Mouse (Mus musculus): ENCODE measurements at regions not wholly inside any gene's neighbourhood (a gene's known extent, or its start where the extent isn't known, plus 50 kb on each side); places are given as distances from the start of the nearest gene placed in this dataset.

DNA sequence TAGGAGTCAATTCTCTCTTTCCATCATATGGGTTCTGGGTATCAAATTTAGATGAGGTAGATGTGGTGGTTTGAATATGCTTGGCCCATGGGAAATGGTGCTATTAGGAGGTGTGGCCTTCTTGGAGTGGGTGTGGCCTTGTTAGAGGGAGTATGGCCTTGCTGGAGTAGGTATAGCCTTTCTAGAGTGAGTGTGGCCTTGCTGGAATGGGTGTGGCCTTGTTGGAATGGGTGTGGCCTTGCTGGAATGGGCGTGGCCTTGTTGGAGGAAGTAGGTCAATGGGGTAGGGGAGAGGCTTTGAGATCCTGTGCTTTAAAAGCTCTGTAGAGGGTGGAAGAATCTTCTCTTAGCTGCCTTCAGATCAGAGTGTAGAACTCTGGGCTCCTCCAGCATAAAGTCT lies 157.8 kb upstream of the Foxn2 start:
- no peak overlapping the region for H3K9ac ChIP-seq (ENCODE audit: low read length)
- 60% methylated on average over 1 of the region's 1 CpGs for WGBS
- no peaks in the 10 kb centered on the region for H3K36me3 ChIP-seq (ENCODE audit: control insufficient read depth, insufficient read depth, low read length)
- DNase-seq (ENCODE audit: low spot score), result no peak
- no peak overlapping the region for H3K4me3 ChIP-seq (ENCODE audit: low read depth, low read length)
- ATAC-seq (replicated peaks; ENCODE audit: low FRiP score), result no peak
- H3K27me3 ChIP-seq (ENCODE audit: control insufficient read depth, insufficient read depth, low read length), result no peaks in the 10 kb centered on the region
- H3K9me3 ChIP-seq (ENCODE audit: control insufficient read depth, low read length), result no peaks in the 10 kb centered on the region; the same call in 1 of the 2 replicates
- H3K4me2 ChIP-seq (ENCODE audit: low read depth, low read length, severe bottlenecking), result no peak overlapping the region
- no peaks in the 10 kb centered on the region for H3K4me1 ChIP-seq (replicated peaks; ENCODE audit: control insufficient read depth, insufficient read depth, low read length)
- H3K27ac ChIP-seq (ENCODE audit: low read depth, low read length), result no peak overlapping the region

DNA sequence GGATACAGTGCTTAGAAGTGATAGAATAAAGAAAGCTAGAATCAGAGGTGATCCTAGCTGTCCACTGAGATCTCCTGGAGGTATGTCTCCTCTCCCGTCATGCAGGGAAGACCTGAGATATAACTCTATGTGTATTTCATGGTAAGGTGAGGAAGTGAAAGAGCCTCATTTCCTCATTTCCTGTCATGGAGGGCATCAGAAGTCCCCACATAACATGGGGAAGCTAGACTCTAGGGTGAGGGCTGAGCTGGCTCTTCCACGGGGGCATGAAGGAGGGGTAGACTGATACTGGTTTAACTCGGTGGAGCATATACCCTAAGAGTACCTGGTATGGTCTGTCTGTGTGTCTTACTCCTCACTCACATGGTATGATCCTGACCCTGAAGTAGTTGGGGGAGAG lies 156.0 kb upstream of the Foxn2 start:
- H3K9me3 ChIP-seq (ENCODE audit: control insufficient read depth, low read length), result no peaks in the 10 kb centered on the region; the same call in 1 of the 2 replicates
- H3K4me1 ChIP-seq (replicated peaks; ENCODE audit: control insufficient read depth, insufficient read depth, low read length), result no peaks in the 10 kb centered on the region
- no peaks in the 10 kb centered on the region for H3K27me3 ChIP-seq (ENCODE audit: control insufficient read depth, insufficient read depth, low read length)
- ATAC-seq (replicated peaks; ENCODE audit: low FRiP score), result no peak
- no peak overlapping the region for H3K27ac ChIP-seq (ENCODE audit: low read depth, low read length)
- WGBS, result 92% methylated on average over 3 of the region's 3 CpGs
- no peak overlapping the region for H3K4me3 ChIP-seq (ENCODE audit: low read depth, low read length)
- H3K36me3 ChIP-seq (ENCODE audit: control insufficient read depth, insufficient read depth, low read length), result no peaks in the 10 kb centered on the region
- no peak overlapping the region for H3K9ac ChIP-seq (ENCODE audit: low read length)
- DNase-seq (ENCODE audit: low spot score), result no peak
- H3K4me2 ChIP-seq (ENCODE audit: low read depth, low read length, severe bottlenecking), result no peak overlapping the region

DNA sequence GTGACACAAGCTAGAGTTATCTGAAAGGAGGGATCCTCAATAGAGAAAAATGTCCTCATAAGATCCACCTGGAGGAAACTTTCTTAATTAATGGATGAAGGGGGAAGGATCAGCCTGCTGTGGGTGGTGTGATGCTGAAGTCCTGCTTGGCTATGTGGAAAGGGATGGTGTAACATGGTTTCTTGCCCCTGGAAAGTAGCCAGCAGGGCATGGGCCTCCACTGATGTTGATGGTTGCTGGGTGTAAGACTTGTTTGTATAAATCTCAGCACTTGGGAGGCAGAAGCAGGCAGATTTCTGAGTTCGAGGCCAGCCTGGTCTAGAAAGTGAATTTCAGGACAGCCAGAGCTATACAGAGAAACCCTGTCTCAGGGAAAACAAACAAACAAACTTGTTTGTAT lies 152.7 kb upstream of the Foxn2 start:
- no peak for DNase-seq (ENCODE audit: low spot score)
- H3K4me2 ChIP-seq (ENCODE audit: low read depth, low read length, severe bottlenecking), result no peak overlapping the region
- no peaks in the 10 kb centered on the region for H3K4me1 ChIP-seq (replicated peaks; ENCODE audit: control insufficient read depth, insufficient read depth, low read length)
- no peaks in the 10 kb centered on the region for H3K27me3 ChIP-seq (ENCODE audit: control insufficient read depth, insufficient read depth, low read length)
- H3K9ac ChIP-seq (ENCODE audit: low read length), result no peak overlapping the region
- H3K4me3 ChIP-seq (ENCODE audit: low read depth, low read length), result no peak overlapping the region
- H3K9me3 ChIP-seq (ENCODE audit: control insufficient read depth, low read length), result no peaks in the 10 kb centered on the region; the same call in 1 of the 2 replicates
- no peaks in the 10 kb centered on the region for H3K36me3 ChIP-seq (ENCODE audit: control insufficient read depth, insufficient read depth, low read length)
- no peak overlapping the region for H3K27ac ChIP-seq (ENCODE audit: low read depth, low read length)
- ATAC-seq (replicated peaks; ENCODE audit: low FRiP score), result no peak
- 76% methylated on average over 1 of the region's 1 CpGs for WGBS

DNA sequence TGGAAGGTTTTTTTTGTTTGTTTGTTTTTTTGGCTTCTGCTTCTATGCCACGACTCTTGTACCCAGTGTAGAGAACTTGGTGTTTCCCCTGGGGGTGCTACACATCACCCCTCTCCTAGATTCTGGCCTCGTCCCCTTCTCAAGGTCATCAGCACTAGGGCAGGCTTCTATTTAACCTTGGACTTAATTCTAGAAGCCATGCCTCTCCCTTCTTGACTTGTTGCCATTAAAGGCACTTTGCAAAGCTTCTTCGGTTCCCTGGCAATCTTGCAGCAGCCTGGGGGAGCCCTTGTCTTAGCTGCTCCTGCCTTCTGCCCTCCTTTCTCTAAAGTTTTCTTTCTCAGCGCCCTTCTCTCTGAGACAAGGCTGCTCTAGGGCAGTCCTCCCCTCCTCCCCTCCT lies 143.0 kb upstream of the Foxn2 start:
- no peaks in the 10 kb centered on the region for H3K4me1 ChIP-seq (replicated peaks; ENCODE audit: control insufficient read depth, insufficient read depth, low read length)
- no peaks in the 10 kb centered on the region for H3K36me3 ChIP-seq (ENCODE audit: control insufficient read depth, insufficient read depth, low read length)
- no peak overlapping the region for H3K9ac ChIP-seq (ENCODE audit: low read length)
- no peaks in the 10 kb centered on the region for H3K27me3 ChIP-seq (ENCODE audit: control insufficient read depth, insufficient read depth, low read length)
- H3K4me2 ChIP-seq (ENCODE audit: low read depth, low read length, severe bottlenecking), result no peak overlapping the region
- no peak for ATAC-seq (replicated peaks; ENCODE audit: low FRiP score)
- H3K9me3 ChIP-seq (ENCODE audit: control insufficient read depth, low read length), result no peaks in the 10 kb centered on the region
- DNase-seq (ENCODE audit: low spot score), result no peak
- no peak overlapping the region for H3K4me3 ChIP-seq (ENCODE audit: low read depth, low read length)
- H3K27ac ChIP-seq (ENCODE audit: low read depth, low read length), result no peak overlapping the region
- 57% methylated on average over 4 of the region's 4 CpGs for WGBS

DNA sequence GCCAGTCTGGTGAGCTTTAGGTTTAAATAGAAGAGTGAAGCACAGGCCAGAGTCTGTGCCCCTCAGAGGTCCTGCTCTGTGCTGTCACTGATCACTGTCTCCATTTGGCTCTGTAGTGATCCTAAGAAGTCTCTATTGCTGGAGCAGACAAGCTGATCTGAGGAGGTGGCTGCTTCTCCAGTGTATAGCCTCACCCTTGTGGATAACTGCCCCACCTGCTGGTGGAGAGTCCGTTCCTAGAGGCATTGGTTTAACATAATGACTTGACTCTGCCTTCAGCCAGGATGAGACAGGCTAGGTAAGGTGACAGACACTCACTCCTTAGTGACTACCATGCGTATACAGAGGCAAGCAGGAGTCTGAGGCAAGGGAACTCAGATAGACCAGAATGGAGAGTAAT lies 136.5 kb upstream of the Foxn2 start:
- no peaks in the 10 kb centered on the region for H3K36me3 ChIP-seq (ENCODE audit: control insufficient read depth, insufficient read depth, low read length)
- H3K9ac ChIP-seq (ENCODE audit: low read length), result no peak overlapping the region
- H3K4me2 ChIP-seq (ENCODE audit: low read depth, low read length, severe bottlenecking), result no peak overlapping the region
- no peaks in the 10 kb centered on the region for H3K4me1 ChIP-seq (replicated peaks; ENCODE audit: control insufficient read depth, insufficient read depth, low read length)
- WGBS, result 69% methylated on average over 2 of the region's 2 CpGs
- no peak overlapping the region for H3K27ac ChIP-seq (ENCODE audit: low read depth, low read length)
- no peaks in the 10 kb centered on the region for H3K27me3 ChIP-seq (ENCODE audit: control insufficient read depth, insufficient read depth, low read length)
- DNase-seq (ENCODE audit: low spot score) (no peak), ATAC-seq (replicated peaks; ENCODE audit: low FRiP score) (no peak)
- peaks cover 2% of the 10 kb centered on the region; the same call in 1 of the 2 replicates for H3K9me3 ChIP-seq (ENCODE audit: control insufficient read depth, low read length)
- no peak overlapping the region for H3K4me3 ChIP-seq (ENCODE audit: low read depth, low read length)

DNA sequence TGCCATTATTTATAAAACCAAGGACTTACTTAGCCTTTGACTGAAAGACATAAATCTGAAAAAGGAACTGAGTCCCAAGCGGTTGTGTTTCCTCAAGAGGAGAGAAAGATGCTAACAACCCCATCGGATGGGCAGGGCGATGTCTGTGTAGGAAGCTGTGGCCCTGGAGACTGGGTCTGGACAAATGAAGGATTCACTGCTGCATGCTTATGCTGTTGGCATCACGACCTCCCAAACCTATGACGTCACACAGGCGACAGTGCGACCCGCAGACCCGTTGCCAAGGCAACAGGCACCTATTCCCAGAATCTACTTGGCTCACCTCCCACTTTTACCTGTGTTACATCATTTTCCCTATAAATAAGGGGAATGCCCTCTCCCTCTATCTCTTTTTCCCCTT lies 135.3 kb upstream of the Foxn2 start:
- no peaks in the 10 kb centered on the region for H3K4me1 ChIP-seq (replicated peaks; ENCODE audit: control insufficient read depth, insufficient read depth, low read length)
- ATAC-seq (replicated peaks; ENCODE audit: low FRiP score), result no peak
- 80% methylated on average over 9 of the region's 9 CpGs for WGBS
- DNase-seq (ENCODE audit: low spot score), result no peak
- H3K27ac ChIP-seq (ENCODE audit: low read depth, low read length), result no peak overlapping the region
- H3K9ac ChIP-seq (ENCODE audit: low read length), result no peak overlapping the region
- no peaks in the 10 kb centered on the region for H3K36me3 ChIP-seq (ENCODE audit: control insufficient read depth, insufficient read depth, low read length)
- no peaks in the 10 kb centered on the region for H3K27me3 ChIP-seq (ENCODE audit: control insufficient read depth, insufficient read depth, low read length)
- H3K9me3 ChIP-seq (ENCODE audit: control insufficient read depth, low read length), result peaks cover 2% of the 10 kb centered on the region; the same call in 1 of the 2 replicates
- H3K4me2 ChIP-seq (ENCODE audit: low read depth, low read length, severe bottlenecking), result no peak overlapping the region
- no peak overlapping the region for H3K4me3 ChIP-seq (ENCODE audit: low read depth, low read length)

DNA sequence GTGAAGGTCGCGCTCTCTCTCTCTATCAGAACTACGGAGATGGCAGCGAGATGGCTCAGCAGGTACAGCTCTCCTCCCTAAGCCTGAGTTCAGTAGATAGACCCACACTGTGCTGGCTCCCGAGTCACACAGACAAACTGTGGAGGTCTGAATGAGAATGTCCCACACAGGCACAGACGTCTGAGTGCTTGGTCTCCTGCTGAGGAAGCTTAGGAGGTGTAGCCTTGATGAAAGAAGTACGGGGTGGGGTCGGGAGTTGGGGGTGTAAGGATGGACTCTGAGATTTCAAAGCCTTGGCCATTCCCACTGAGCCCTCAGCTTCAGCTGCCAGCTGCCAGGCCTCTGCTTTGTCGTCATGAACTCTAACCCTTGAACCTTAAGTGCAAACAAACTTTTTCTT lies 134.2 kb upstream of the Foxn2 start:
- no peak overlapping the region for H3K9ac ChIP-seq (ENCODE audit: low read length)
- H3K27me3 ChIP-seq (ENCODE audit: control insufficient read depth, insufficient read depth, low read length), result no peaks in the 10 kb centered on the region
- no peak overlapping the region for H3K4me3 ChIP-seq (ENCODE audit: low read depth, low read length)
- H3K27ac ChIP-seq (ENCODE audit: low read depth, low read length), result no peak overlapping the region
- ATAC-seq (replicated peaks; ENCODE audit: low FRiP score), result no peak
- H3K4me1 ChIP-seq (replicated peaks; ENCODE audit: control insufficient read depth, insufficient read depth, low read length), result no peaks in the 10 kb centered on the region
- no peak overlapping the region for H3K4me2 ChIP-seq (ENCODE audit: low read depth, low read length, severe bottlenecking)
- WGBS, result 60% methylated on average over 9 of the region's 9 CpGs
- no peak for DNase-seq (ENCODE audit: low spot score)
- no peaks in the 10 kb centered on the region for H3K36me3 ChIP-seq (ENCODE audit: control insufficient read depth, insufficient read depth, low read length)
- H3K9me3 ChIP-seq (ENCODE audit: control insufficient read depth, low read length), result peaks cover 2% of the 10 kb centered on the region; the same call in 1 of the 2 replicates

DNA sequence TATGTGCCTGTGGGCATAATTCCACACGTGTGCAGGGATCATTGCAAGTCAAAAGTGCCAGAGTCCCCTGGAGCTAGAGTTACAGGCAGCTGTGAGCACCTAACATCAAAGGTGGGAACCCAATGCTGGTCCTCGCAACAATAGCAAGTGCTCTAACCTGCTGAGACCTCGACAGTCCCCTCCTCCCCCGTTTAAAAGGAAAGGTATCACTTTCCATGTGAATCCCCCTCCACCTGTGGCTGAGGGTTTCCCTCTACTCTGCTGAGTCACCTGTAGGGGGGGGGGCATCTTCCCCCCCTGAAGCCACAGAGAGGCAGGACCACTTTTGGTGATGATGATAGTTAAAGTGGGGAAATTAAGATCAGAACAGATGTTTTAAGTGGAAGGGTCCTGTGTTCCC lies 133.4 kb upstream of the Foxn2 start:
- Histone ChIP-seq H3K27me3 (ENCODE audit: control insufficient read depth, insufficient read depth, low read length) (no peaks in the 10 kb centered on the region), H3K27ac (ENCODE audit: low read depth, low read length) (no peak overlapping the region), H3K9ac (ENCODE audit: low read length) (no peak overlapping the region), H3K4me1 (replicated peaks; ENCODE audit: control insufficient read depth, insufficient read depth, low read length) (no peaks in the 10 kb centered on the region), H3K9me3 (ENCODE audit: control insufficient read depth, low read length) (peaks cover 2% of the 10 kb centered on the region; the same call in 1 of the 2 replicates), H3K4me2 (ENCODE audit: low read depth, low read length, severe bottlenecking) (no peak overlapping the region), H3K36me3 (ENCODE audit: control insufficient read depth, insufficient read depth, low read length) (no peaks in the 10 kb centered on the region), H3K4me3 (ENCODE audit: low read depth, low read length) (no peak overlapping the region)
- ATAC-seq (replicated peaks; ENCODE audit: low FRiP score) (no peak), DNase-seq (ENCODE audit: low spot score) (no peak)
- 39% methylated on average over 4 of the region's 4 CpGs for WGBS

DNA sequence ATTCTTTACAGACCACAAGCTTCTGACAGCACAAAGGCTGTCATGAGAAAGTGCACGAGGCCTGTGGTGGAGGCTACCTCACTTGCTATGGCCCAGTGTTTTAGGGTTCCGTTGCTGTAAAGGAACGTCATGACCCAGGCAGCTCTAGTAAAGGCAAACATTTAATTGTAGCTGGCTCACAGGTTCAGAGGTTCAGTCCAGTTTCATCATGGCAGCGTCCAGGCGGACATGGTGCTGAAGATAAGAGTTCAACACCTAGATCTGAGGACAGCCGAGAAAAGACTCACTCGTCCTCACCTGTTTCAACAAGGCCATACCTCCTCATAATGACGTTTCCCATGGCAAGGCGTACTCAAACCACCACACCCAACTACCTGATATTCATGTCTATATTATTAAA lies 132.7 kb upstream of the Foxn2 start:
- H3K4me3 ChIP-seq (ENCODE audit: low read depth, low read length), result no peak overlapping the region
- H3K4me2 ChIP-seq (ENCODE audit: low read depth, low read length, severe bottlenecking), result no peak overlapping the region
- H3K27me3 ChIP-seq (ENCODE audit: control insufficient read depth, insufficient read depth, low read length), result no peaks in the 10 kb centered on the region
- DNase-seq (ENCODE audit: low spot score) (no peak), ATAC-seq (replicated peaks; ENCODE audit: low FRiP score) (no peak)
- no peaks in the 10 kb centered on the region for H3K4me1 ChIP-seq (replicated peaks; ENCODE audit: control insufficient read depth, insufficient read depth, low read length)
- H3K36me3 ChIP-seq (ENCODE audit: control insufficient read depth, insufficient read depth, low read length), result no peaks in the 10 kb centered on the region
- no peak overlapping the region for H3K27ac ChIP-seq (ENCODE audit: low read depth, low read length)
- 92% methylated on average over 9 of the region's 9 CpGs for WGBS
- H3K9ac ChIP-seq (ENCODE audit: low read length), result no peak overlapping the region
- H3K9me3 ChIP-seq (ENCODE audit: control insufficient read depth, low read length), result peaks cover 2% of the 10 kb centered on the region; the same call in 1 of the 2 replicates

Data from forebrain, embryonic 11.5 days (tissue).